Mouse (Mus musculus) cerebellum, adult 2 months (tissue): ENCODE measurements at regions not wholly inside any gene's neighbourhood (a gene's known extent, or its start where the extent isn't known, plus 50 kb on each side); places are given as distances from the start of the nearest gene placed in this dataset.

Experiments used
- CTCF ChIP-seq: fragments of 200-500 bp; IDR thresholded peaks from 2 replicates; pipeline ENCODE4 v1.5.1; 2011; ENCODE audit warnings: low read depth, mild to moderate bottlenecking, control low read depth, low read length, moderate library complexity, borderline replicate concordance; ENCODE audit not compliant: insufficient read depth
- POLR2A ChIP-seq: fragments of 200-500 bp; IDR thresholded peaks from 2 replicates; pipeline ENCODE4 v1.6.1; 2011; ENCODE audit warnings: low read length, control low read depth, borderline replicate concordance; ENCODE audit not compliant: insufficient read depth

DNA sequence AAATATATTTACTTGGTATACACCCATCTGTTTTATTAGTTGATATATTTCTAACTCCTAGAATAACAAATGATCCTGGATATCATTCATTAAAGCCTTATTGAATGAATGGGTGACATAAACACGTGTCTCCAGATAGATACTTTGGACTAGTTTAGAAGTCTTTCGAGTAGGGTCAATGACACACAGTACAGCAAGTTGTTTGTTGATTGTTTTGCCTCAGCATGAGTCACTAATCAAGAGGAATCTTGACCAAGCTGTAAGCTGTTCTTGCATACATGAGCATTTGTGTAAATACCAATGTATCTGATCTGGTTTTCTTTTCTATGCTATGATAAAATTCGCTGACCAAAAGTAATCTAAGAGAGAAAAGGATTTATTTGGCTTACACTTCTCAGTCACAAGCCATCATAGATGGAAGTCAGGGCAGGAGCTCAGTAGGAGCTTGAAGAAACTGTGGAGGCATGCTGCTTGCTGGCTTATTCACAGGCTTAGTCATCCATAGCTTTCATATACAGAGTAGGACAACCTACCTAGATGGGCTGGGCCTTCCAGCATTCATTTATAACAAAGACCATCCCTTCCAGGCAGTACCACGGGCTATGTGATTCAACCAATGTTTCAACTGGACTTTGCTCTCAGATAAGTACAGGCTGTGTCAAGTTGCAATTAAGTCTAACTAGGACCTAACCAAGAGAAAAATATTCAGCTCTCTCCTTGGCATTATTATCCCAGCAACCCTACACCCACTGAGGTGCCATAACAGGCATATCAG, 192.5 kb downstream of the Rdh14 start:
- TF ChIP-seq POLR2A (no peak), CTCF (no peak)
